Mouse (Mus musculus) forebrain, embryonic 11.5 days (tissue): ENCODE data around the gene Tut1. TPM values are rescaled to one million over a fixed set of nuclear protein-coding genes. Genes with fewer than 3 reads are reported as not detected.
A peak's percentile ranks its signal among the peaks of the same experiment; 100 is the strongest.

Experiments used
- ATAC-seq: fragments of 200-750 bp; cut with Nextera tagmentation; replicated peaks from 2 replicates; pipeline ENCODE4 v1.8.0; 2017; ENCODE audit warnings: moderate TSS enrichment; ENCODE audit not compliant: low FRiP score
- DNase-seq: peaks from one replicate; pipeline ENCODE4 v3.0.0-alpha.2; 2017; ENCODE audit warnings: low spot score
- H3K27ac ChIP-seq: fragments of 300-500 bp; sonication (generic); 2 replicates; pipeline ENCODE4 v1.5.1; 2014; ENCODE audit warnings: low read depth, low read length
- H3K27me3 ChIP-seq: fragments of 300-500 bp; sonication (generic); 2 replicates; pipeline ENCODE4 v1.6.1; 2014; ENCODE audit warnings: mild to moderate bottlenecking, low read length, mixed read lengths; ENCODE audit not compliant: control insufficient read depth, insufficient read depth
- H3K36me3 ChIP-seq: fragments of 300-500 bp; sonication (generic); 2 replicates; pipeline ENCODE4 v1.6.1; 2014; ENCODE audit warnings: mild to moderate bottlenecking, low read length, moderate library complexity, mixed read lengths; ENCODE audit not compliant: control insufficient read depth, insufficient read depth
- H3K4me1 ChIP-seq: fragments of 300-500 bp; sonication (generic); replicated peaks from 2 replicates; pipeline ENCODE4 v1.6.1; 2014; ENCODE audit warnings: low read length, mixed read lengths; ENCODE audit not compliant: control insufficient read depth, insufficient read depth
- H3K4me2 ChIP-seq: fragments of 300-500 bp; sonication (generic); 2 replicates; pipeline ENCODE4 v1.6.1; 2014; ENCODE audit warnings: low read depth, mild to moderate bottlenecking, low read length, moderate library complexity, mixed read lengths; ENCODE audit not compliant: severe bottlenecking
- H3K4me3 ChIP-seq: fragments of 300-500 bp; sonication (generic); 2 replicates; pipeline ENCODE4 v1.5.1; 2014; ENCODE audit warnings: low read depth, low read length
- H3K9ac ChIP-seq: fragments of 300-500 bp; sonication (generic); 2 replicates; pipeline ENCODE4 v1.6.1; 2014; ENCODE audit warnings: low read length
- H3K9me3 ChIP-seq: fragments of 300-500 bp; sonication (generic); 2 replicates; pipeline ENCODE4 v1.6.1; 2016; ENCODE audit warnings: low read length, mixed read lengths; ENCODE audit not compliant: control insufficient read depth
- WGBS: fragments of 180-500 bp; shearing (Covaris S2); extraction: QIAGEN DNeasy Blood & Tissue Kit; methylation state at CpG from one replicate; pipeline ENCODE4 v1.1.7; 2014; 5-methylcytosine and 5-hydroxymethylcytosine counted together
- polyA plus RNA-seq: library from polyadenylated mRNA; unstranded; fragments of >200 nt; fragmentation: Nextera tagmentation; extraction: Ambion mirVana; gene quantifications from 2 replicates; pipeline ENCODE4 v1.2.1, GENCODE M21; 2014

Tut1 gene
- polyA plus RNA-seq, 1 experiment from 2014 or later: 34.4 TPM

DNA sequence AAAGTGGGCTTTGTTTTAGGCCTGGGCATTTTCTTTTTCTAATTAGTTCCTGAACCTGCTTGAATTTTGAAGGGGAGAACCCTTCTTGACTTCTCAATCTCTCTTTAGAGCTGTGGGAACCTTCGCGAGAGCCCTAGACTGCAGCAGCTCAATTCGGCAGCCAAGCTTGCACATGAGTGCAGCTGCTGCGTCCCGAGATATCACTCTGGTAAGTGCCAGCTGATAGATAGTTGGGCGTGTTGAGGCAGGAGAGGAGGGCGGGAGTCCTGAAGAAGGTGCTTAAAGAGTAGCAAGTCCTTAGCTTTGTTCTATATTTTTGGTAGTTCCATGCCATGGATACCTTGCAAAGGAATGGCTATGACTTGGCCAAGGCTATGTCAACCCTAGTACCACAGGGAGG lies 6.7 kb upstream of the Tut1 start:
- DNase-seq (no peak), ATAC-seq (no peak)
- peaks cover 9% of the 10 kb centered on the region; the same call in 1 of the 2 replicates for H3K4me1 ChIP-seq
- H3K9ac ChIP-seq: no peak overlapping the region
- H3K27me3 ChIP-seq: no peaks in the 10 kb centered on the region
- WGBS: 91% methylated on average over 7 of the region's 7 CpGs
- H3K27ac ChIP-seq: no peak overlapping the region
- no peaks in the 10 kb centered on the region for H3K9me3 ChIP-seq
- peaks cover 39% of the 10 kb centered on the region for H3K36me3 ChIP-seq
- H3K4me3 ChIP-seq: no peak overlapping the region
- no peak overlapping the region for H3K4me2 ChIP-seq

DNA sequence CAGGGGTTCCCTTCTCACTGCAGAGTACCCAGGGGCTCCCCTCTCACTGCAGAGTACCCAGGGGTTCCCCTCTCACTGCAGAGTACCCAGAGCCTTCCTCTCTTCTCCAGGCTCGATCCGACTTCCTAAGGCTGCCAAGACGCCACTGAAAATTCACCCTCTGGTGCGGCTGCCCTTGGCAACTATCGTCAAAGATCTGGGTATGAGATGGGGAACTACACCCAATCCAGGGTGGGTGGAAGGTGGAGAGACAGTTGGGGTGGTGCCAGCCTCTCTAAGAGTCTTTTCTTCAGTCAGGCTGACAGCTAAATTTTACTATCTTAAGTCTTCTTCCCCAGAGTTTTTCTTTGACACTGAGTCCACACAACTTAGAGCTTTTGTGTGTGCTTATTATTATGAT lies 3.5 kb upstream of the Tut1 start:
- WGBS: 95% methylated on average over 5 of the region's 5 CpGs
- DNase-seq: no peak

DNA sequence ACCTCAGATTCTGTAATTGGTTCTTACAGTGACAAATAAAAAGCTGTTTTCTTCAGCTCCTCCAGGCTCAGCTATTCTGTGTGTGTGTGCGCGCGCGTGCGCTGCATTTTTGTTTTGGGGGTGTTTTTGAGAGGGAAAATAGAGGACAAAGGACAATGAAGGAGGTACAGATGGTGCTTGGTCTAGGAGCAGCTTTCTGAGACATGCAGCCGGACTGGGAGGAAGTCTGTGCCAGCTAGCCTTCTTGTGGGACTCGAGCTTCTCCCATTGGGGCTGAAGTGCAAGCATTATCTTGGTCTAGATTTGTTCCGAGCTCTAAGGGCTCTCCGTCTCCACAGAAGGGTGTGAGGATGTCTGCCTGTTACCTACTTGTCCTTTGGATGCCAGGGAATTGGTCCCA lies 1.4 kb upstream of the Tut1 start:
- H3K4me3 ChIP-seq: no peak overlapping the region
- WGBS: 86% methylated on average over 9 of the region's 9 CpGs
- DNase-seq (peak; percentile 54), ATAC-seq (no peak)
- H3K9me3 ChIP-seq: no peaks in the 10 kb centered on the region
- no peaks in the 10 kb centered on the region for H3K27me3 ChIP-seq
- peaks cover 27% of the 10 kb centered on the region for H3K36me3 ChIP-seq
- no peak overlapping the region; the same call in 1 of the 2 replicates for H3K27ac ChIP-seq
- H3K4me2 ChIP-seq: no peak overlapping the region
- H3K9ac ChIP-seq: no peak overlapping the region
- peaks cover 7% of the 10 kb centered on the region for H3K4me1 ChIP-seq

More for the DNA sequence above, 3.5 kb upstream of the Tut1 start:
- Histone ChIP-seq H3K36me3 (peaks cover 41% of the 10 kb centered on the region), H3K27ac (no peak overlapping the region), H3K4me1 (peaks cover 7% of the 10 kb centered on the region), H3K4me2 (no peak overlapping the region), H3K9ac (no peak overlapping the region), H3K4me3 (no peak overlapping the region), H3K27me3 (no peaks in the 10 kb centered on the region), H3K9me3 (no peaks in the 10 kb centered on the region)
- no peak for ATAC-seq

DNA sequence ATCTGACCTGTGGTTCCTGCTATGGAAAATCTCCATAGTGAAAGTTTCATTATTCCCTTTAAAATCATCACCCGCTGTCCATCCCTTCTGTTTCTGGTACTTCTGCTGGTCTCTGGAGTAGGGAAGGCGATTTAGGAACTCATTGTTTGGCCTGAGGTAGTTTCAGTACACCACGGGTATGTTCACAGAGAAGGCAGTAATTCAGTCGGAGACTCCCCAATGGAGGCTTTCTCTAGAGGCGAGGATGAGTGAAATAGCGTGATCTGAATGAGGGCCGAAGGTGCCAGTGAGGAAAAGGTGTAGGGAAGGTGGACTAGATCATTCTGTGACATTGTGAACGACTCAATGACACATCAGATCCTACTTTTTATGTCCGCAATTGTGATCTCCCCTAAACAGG lies 524 bp downstream of the Tut1 start:
- no peak for DNase-seq
- 4% methylated on average over 9 of the region's 9 CpGs for WGBS

DNA sequence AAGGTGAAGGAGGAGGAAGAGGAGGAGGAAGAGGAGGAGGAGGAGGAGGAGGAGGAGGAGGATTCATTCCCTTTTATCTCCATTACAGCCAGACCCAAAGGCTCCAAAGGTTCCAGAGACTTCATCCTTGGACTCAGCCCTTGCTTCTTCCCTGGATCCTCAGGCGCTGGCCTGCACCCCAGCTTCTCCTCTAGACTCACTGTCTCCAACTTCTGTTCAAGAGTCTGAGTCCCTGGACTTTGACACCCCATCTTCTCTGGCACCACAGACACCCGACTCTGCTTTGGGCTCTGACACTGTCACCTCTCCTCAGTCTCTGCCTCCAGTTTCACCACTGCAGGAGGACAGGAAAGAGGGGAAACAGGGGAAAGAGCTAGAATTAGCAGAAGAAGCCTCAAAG lies 8.6 kb downstream of the Tut1 start:
- H3K4me2 ChIP-seq: no peak overlapping the region
- peaks cover 2% of the 10 kb centered on the region; the same call in 1 of the 2 replicates for H3K4me1 ChIP-seq
- no peak overlapping the region for H3K27ac ChIP-seq
- no peaks in the 10 kb centered on the region for H3K9me3 ChIP-seq
- H3K36me3 ChIP-seq: peaks cover 13% of the 10 kb centered on the region; the same call in 1 of the 2 replicates
- H3K4me3 ChIP-seq: no peak overlapping the region
- no peak overlapping the region for H3K9ac ChIP-seq
- 89% methylated on average over 2 of the region's 2 CpGs for WGBS
- DNase-seq (no peak), ATAC-seq (no peak)
- no peaks in the 10 kb centered on the region for H3K27me3 ChIP-seq

More for the DNA sequence above, 524 bp downstream of the Tut1 start:
- 0 out of 2 replicates have a peak overlapping the region, but pooled peaks have one; percentile 79 for H3K27ac ChIP-seq
- H3K4me2 ChIP-seq: peak overlapping the region; percentile 88
- H3K9me3 ChIP-seq: no peaks in the 10 kb centered on the region
- H3K36me3 ChIP-seq: peaks cover 10% of the 10 kb centered on the region
- no peak for ATAC-seq
- peaks cover 7% of the 10 kb centered on the region for H3K4me1 ChIP-seq
- peak overlapping the region; percentile 86 for H3K4me3 ChIP-seq
- H3K9ac ChIP-seq: peak overlapping the region; percentile 77
- H3K27me3 ChIP-seq: no peaks in the 10 kb centered on the region

DNA sequence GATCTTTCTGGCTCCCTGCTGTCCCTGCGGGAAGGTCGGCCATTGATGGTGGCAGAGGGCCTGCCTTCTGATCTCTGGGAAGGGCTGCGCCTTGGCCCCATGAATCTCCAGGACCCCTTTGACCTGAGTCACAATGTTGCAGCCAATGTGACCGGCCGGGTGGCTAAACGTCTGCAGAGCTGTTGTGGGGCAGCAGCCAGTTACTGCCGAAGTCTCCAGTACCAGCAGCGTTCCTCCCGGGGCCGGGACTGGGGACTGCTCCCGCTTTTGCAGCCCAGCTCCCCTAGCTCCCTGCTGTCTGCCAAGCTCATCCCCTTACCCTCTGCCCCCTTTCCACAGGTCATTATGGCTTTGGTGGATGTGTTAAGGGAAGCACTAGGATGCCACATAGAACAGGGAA lies 11.4 kb downstream of the Tut1 start:
- ATAC-seq (no peak), DNase-seq (no peak)
- H3K36me3 ChIP-seq: peaks cover 20% of the 10 kb centered on the region; the same call in 1 of the 2 replicates
- H3K9ac ChIP-seq: no peak overlapping the region
- no peaks in the 10 kb centered on the region for H3K27me3 ChIP-seq
- H3K4me1 ChIP-seq: peaks cover 2% of the 10 kb centered on the region; the same call in 1 of the 2 replicates
- H3K4me3 ChIP-seq: no peak overlapping the region
- no peaks in the 10 kb centered on the region for H3K9me3 ChIP-seq
- H3K27ac ChIP-seq: no peak overlapping the region
- H3K4me2 ChIP-seq: no peak overlapping the region
- 87% methylated on average over 11 of the region's 11 CpGs for WGBS

DNA sequence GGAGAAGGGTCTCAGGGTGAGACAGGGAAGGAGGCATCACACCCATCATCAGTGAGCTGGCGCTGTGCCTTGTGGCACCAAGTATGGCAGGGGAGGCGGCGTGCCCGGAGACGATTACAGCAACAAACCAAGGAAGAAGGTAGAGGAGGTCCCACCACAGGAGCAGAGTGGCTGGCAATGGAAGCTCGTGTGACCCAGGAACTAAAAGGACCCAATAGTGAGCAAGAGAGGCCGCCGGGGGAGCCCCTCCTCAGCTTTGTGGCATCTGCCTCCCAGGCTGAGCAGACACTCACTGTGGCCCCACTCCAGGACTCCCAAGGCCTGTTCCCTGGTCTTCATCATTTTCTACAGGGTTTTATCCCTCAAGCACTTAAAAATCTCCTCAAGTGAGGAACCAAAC lies 12.1 kb downstream of the Tut1 start:
- H3K9ac ChIP-seq: peak overlapping the region; percentile 52
- H3K36me3 ChIP-seq: peaks cover 27% of the 10 kb centered on the region; the same call in 1 of the 2 replicates
- peaks cover 2% of the 10 kb centered on the region; the same call in 1 of the 2 replicates for H3K4me1 ChIP-seq
- ATAC-seq: no peak
- peak overlapping the region; percentile 84; the same call in 1 of the 2 replicates for H3K4me3 ChIP-seq
- H3K27ac ChIP-seq: peak overlapping the region; percentile 58; the same call in 1 of the 2 replicates
- H3K27me3 ChIP-seq: no peaks in the 10 kb centered on the region
- H3K4me2 ChIP-seq: peak overlapping the region; percentile 64; the same call in 1 of the 2 replicates
- whole genome bisulfite sequencing: 81% methylated on average over 8 of the region's 8 CpGs
- H3K9me3 ChIP-seq: no peaks in the 10 kb centered on the region
- DNase-seq: no peak

DNA sequence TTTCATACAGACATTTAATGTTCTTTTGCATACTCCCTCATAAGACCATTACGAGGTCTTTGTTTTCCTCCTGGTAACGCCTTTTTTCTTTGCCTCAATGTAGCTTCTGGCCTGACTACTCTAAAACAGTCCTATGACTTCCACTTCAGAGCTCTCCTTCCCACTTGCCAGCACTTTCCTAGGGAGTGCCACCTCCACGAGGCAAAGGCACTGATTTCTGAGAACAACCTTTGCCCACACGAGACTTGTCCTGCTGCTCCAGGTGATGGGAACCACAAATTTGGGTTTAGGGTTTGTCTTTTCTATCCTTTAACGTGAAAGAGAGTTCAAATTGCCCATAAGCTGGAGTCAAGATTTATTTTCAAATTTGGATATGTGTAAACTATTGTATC lies 12.5 kb downstream of the Tut1 start:
- H3K9ac ChIP-seq: peak overlapping the region; percentile 52
- 43% methylated on average over 5 of the region's 5 CpGs for WGBS
- H3K36me3 ChIP-seq: peaks cover 30% of the 10 kb centered on the region; the same call in 1 of the 2 replicates
- no peak for DNase-seq
- peak overlapping the region; percentile 58 for H3K27ac ChIP-seq
- H3K4me2 ChIP-seq: peak overlapping the region; percentile 64
- peaks cover 2% of the 10 kb centered on the region; the same call in 1 of the 2 replicates for H3K4me1 ChIP-seq
- ATAC-seq: no peak
- peak overlapping the region; percentile 84 for H3K4me3 ChIP-seq
- no peaks in the 10 kb centered on the region for H3K9me3 ChIP-seq
- H3K27me3 ChIP-seq: no peaks in the 10 kb centered on the region
